Mouse (Mus musculus) mouse embryonic stem cell (cell line): ENCODE data around the gene Notch1.

ENCODE experiments used
- in situ Hi-C, 2 experiments: fragments of 300-500 bp; cut with MboI; formaldehyde crosslinking; loops; 1 replicate in 1 of 2; 3 replicates in 1 of 2; pipeline ENCODE4 v1.14.3; 2019 to 2020; ENCODE audit warnings: low sequenced_read_pairs in 2 of 2, low pct_unique_long_range_greater_than_20kb in 1 of 2, mixed read lengths in 1 of 2; ENCODE audit not compliant: unreplicated experiment in 1 of 2

The Notch1 gene

DNA sequence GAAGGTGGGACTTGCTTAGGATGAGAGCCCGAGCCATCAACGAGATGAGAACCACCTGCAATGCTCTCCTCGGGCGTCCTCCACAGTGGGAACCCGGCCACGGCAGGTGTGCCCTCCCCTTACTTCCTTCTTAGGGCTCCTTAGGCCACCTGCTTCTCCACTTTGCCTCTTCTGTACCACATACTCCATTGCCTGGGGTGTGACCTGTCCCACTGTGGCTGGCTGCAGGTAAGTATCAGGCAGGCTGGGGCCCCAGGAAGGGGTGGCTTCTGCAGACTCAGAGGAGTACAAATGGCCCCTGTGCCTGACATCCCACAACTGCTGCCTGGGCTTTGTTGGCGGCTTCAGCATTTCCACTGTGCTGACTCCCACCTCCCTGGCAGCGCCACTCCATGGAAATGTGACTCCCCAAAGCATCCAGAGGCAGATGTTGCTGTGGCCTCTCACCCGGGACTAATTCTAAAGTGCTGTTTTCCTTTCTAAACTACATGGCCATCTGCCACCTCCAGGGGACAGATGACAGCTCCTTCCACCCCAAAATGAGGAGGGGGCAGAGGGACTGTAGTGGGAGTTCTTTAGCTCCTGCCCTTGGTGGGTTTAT is 27.8 kb downstream of the Notch1 start:
- in situ Hi-C loops: no loop called here

DNA sequence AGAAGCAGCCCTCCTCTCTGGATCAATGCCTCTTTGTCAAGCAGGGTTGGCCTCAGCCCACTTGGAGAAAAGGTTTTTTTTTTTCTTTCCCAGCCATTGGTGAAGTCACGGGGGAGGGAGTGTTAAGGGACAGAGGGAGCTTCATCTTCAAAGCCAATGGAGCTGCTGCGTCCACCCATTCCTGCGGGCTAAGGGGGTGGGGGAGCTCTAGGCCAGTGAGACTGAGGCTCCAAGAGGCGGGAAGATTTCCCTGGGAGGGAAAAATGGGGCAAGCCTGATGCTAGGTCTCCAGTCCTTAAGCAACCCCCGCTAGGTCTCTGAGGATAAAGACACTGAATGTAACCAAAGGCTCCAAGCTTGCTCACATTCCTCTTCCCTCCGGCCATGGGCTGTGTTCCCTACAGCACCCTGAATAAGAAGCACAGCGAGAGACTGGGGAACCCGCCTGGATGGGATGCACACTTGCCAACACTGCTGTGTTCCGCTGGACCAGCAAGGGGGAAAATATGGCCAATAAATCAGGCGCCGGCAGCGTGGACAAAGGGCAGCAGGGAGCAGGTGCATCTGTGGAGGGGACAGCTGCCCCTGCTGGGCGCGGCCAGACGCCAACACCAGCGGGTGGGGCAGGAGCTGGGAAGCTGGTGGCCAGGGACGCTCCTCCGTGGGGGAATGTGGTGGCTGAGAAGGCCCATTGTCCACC is 29.0 kb downstream of the Notch1 start:
- in situ Hi-C loops: no loop called here

DNA sequence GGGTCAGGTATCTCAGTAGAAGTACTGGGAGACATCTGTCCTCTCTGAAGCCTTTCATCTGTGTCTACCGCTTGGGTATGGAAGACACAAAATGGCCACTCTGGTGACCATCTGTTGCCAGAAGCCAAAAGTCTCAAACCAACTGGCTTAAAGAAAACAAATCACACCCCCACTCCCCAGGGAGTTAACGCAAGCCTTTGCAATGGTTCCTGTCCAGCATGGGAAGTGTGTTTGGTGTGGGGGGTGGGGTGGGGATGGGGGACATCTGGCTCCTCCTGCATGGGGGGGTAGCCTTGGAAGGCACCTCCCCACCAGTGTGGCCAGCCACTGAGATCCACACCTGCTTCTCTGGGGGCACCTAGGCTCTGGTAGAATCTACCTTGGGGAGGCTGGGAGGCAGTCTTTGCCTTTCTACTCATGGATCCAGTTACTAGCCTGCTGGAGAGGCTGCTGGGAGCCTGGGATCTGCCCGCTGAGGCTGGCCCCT is 29.6 kb downstream of the Notch1 start:
- in situ Hi-C loops: no loop called here

DNA sequence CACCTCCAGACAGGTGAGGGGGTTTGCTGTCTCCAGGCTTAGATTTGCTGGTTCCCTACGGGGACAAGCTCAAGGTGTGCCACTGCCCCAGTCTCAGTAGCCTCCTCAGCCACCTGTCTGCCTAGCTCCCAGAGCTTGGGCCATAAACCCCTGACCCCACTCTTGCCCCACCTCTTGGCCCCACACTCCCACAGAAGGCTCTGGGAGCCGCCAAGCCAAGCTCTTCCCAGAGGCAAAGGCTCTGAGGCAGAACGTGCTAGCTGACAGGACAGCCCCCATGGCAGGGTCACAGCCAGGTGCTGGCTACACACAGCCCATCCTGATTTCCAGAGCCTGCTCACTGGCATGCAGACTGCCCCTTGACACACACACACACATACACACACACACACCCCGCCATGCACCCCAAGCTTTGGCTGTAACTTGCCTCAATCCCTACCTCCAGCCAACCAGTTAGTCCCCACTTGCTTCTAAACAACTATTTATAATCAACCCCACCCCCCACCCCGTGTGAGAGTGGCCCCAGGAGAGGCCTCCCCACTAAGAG is 30.1 kb downstream of the Notch1 start:
- in situ Hi-C loops: no loop called here

DNA sequence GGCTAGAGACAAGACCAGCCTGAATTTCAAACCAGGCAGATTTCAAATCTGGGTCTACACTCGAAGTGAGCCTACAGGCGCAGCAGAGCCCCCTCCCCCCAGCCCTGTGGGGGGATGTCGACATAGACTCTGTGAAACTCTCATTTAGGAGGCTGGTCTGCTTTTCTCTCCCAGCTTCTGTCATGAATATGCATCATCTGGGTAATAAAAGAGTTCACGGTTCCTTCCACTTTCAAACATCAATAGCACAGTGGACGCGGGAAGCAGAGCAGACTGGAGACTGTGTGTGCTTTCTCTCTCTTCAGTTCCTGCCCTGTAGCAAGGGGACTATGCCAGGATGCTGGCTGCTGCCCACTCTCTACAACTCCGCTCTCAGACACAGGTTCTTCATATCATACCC is 30.8 kb downstream of the Notch1 start:
- in situ Hi-C loops: no loop called here

DNA sequence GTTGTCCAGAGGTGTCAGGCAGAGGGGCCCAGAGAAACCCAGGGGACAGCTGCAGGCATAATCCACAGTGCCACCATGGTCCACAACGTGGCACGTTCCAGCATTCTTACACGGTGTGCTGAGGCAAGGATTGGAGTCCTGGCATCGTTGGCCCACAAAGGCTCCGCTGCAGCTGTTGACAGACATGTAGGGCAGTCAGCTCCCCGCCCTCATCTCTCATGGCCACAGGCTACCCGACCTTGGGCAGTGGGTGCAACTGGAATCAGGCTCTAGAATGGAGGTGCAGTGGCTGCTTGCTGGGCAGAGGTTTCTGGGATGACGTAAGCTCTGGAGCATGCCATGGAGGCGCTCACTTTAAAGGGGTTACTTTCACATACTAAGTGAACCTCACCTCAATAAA is 31.2 kb downstream of the Notch1 start:
- in situ Hi-C loops: no loop called here

DNA sequence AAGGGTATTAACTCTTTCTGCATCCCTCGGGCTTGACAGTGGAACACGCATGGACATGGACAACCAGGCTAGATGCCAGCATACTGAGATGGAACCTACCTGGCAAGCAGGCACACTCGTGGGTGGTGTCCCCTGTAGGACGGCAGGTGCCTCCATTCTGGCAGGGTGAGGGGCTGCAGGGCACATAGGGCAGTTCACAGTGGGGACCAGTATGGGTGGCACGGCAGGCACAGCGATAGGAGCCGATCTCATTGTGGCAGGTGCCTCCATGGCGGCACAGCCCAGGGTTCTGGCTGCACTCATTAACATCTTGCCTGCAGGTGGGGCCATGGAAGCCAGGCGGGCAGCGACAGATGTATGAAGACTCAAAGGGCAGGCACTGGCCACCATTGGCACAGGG is 32.3 kb downstream of the Notch1 start:
- in situ Hi-C loops: no loop called here

DNA sequence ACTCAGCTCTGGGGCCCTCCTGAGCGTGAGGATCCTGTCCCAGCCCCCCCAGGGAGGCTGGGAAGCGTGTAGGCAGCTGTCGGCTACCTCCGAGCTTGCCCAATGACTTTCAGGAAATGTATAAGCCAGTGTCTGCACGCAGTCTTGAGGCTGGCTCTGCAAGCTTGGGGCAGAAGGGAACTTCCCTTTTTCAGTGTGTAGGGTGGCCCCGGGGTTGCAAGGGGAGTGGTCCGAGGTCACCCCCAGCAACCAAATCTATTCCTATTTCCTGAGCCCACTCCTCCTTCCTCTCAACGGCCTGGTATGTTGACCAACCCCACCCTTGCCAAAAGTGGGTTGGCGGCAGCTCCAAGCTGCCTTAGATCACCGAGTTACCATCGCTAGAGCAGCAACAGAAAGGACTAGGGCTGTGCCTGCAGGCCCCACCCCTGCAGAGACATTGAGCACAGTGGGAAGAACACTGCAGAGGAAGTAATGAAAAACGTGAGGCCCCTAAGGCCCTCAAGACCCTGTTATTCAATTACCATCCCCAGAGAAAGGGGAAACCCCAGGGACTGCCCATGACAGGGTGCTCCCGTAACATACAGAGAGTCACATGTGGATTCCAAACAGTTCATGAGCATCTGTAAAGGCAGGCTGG is 33.1 kb downstream of the Notch1 start:
- in situ Hi-C loops: no loop called here

DNA sequence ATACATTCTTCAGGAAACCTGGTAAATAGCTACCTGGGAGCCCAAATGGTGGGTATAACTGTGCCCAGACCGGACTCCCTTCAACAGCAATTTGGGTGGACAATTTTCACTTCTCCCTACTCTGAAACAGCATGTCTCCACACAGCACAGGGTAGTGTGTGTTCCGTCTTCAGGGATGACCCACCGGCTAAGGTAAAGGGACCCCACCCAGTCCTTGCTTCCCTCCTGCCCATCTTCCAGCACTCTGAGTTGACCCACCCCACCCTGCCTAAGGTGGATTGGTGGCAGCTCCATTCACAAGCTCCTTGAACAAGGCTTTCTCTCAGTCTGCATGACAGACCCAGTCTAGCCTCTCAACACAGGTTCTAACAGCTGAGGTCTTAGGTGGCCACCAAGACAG is 33.6 kb downstream of the Notch1 start:
- in situ Hi-C loops: no loop called here

DNA sequence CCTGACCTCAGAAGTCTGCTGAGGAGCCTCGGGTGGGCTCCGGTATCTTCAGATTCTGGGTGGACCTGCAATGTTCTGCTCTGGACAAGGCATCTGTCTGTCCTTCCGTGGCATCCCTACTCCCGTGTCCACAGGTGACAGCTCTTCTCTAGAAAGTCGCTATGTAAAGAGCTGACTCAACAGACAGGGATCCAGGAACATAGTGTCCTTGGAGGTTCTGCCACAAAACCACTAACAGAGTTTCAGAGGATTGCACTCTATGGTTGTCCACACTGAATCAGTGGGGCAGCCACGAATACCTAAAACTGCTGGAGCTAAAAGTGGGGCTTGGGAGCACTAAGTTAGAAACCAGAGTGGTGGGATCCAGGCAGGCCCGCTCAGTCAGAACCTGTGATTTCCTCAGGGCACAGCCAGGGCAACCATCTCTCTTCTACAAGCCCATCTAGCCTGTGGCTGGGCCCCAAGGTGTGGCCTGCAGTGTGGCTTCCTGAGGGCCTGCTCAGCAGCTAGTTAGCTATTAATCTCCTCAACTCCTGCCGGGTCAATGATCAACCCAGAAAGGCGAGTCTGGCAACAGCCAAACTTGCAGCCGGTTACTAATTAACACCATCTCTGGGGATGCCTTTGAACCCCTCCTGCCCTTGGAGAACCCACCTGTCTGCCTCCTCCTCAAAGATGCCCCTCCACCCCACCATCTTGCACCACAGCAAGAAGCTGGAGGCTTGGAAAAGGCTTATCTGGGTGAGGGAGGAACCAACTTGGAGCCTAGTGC is 34.6 kb downstream of the Notch1 start:
- in situ Hi-C loops: no loop called here

DNA sequence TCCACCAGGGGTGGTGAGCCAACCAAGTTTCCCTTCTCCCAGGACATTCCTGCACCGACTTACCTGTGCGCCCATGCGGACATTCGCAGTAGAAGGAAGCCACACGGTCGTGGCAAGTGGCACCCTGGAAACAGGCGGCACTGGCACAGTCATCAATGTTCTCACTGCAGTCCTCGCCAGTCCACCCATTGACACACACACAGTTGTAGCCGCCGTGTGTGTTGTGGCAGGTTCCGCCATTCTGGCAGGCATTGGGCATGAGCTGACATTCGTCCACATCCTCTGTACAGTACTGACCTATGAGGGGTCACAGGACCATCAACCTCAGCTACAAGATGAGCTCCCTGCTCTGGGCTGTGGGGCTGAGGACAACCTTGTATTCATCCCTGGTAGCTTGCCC is 35.6 kb downstream of the Notch1 start:
- in situ Hi-C loops: no loop called here

DNA sequence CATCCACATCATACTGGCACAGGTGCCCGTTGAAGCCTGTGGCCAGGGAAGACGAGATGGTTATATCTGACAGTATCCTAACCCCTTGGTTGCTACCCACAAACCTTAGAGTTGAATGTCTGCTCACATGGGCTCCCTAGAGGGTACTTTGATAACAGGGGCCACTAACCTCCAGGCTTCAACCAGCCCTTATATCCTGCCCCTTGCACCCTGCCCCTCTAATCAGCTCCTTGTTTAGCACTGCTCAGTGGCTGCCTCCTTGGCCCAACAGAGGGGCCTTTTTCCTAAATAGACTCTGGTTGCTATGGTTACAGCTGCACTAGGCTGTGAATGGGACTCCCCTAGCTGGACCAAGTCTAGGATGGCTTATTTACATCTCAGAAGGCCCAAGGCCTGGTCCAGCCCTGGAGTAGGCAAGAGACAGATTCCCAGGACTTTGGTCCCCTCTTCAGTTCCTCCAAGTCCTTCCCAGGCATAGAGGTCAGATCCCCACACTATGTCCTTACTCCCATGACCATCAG is 37.7 kb downstream of the Notch1 start:
- in situ Hi-C loops: no loop called here

DNA sequence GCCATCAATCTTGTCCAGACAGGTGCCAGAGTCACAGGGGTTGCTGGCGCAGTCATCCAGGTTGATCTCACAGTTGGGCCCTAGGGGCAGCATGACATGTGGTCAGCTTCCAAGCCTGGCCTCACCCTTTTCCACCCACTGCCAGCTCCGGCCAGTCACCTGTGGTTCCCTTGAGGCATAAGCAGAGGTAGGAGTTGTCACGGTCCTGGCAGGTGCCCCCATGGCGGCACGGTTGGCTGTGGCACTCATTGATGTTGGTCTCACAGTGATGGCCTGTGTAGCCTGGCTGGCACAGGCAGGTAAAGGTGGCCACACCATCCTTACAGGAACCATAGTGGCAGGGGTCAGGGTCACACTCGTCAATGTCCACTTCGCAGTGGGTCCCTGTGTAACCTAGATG is 38.6 kb downstream of the Notch1 start:
- in situ Hi-C loops: no loop called here

DNA sequence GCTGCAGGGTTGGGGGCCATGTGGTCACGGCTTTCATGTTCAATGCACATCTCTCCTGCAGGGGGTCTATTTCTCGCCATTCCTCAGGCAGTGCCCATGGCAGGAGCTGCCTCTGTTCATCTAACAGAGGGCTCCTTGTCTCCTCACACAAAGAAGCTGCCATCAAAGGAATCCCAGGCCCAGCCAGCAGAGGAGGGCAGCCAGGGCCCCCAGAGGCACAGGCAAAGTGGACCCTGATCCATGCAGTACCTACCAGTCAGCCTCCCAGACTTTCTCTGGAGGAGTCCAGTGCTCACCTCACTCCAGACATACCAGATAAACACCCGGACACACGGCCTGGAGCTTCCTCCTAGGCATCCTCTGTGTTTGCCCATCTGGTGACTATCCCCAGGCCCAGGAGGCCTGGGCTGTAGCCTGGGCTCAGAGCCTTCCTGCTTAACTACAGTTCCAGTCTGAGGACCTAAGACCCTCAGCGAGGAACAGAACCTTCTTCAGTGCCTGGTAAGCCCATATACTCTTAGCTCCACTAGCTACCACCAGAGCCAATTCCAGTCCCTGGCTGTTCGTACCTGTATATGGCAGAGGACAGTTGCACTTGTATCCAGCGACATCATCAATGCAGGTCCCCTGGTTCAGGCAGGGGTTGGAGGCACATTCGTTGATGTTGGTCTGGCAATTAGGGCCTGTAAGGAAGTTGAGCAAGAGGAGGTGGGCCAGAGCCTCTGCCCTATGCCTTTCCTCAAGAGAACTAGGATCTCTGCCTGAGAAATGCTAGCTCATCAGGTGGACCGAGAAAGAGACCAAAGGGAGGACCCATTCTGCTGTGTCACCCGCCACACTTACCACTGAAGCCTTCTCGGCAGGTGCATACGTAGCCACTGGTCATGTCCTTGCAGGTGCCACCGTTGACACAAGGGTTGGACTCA is 40.7 kb downstream of the Notch1 start:
- in situ Hi-C loops: no loop called here

DNA sequence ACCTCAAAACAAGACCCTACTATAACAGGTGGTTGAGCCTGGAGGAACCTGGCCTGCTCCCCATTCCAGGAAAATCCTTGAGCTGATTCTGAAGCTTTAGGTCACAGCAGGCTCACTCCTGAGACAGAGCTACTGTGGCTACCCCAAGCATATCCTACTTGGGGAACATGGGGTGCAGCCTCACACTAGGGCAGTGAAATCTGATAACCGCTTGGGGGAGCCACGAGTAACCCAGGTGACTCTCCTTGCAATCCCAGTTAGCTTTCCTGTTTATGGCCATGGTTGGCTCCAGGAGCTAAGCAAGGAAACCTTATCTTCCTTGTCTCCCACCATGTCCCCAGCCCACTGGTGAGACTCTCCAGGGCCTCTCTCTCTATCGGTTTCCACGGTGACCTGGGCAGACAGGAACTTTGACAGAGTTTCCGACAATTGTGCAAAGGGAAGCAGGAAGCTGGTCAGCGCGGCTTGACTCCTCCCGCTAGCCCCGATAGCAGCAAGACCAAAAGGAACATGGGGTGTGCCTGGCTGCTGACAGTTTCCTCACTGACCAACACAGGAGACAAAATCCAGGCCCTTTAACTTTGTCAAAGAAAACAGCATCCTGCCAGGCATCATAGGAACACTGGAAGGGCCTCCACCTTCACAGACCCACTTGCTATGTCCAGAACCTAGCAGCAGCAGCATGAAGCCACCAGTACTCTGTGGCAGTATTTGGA is 41.5 kb downstream of the Notch1 start:
- in situ Hi-C loops: no loop called here

DNA sequence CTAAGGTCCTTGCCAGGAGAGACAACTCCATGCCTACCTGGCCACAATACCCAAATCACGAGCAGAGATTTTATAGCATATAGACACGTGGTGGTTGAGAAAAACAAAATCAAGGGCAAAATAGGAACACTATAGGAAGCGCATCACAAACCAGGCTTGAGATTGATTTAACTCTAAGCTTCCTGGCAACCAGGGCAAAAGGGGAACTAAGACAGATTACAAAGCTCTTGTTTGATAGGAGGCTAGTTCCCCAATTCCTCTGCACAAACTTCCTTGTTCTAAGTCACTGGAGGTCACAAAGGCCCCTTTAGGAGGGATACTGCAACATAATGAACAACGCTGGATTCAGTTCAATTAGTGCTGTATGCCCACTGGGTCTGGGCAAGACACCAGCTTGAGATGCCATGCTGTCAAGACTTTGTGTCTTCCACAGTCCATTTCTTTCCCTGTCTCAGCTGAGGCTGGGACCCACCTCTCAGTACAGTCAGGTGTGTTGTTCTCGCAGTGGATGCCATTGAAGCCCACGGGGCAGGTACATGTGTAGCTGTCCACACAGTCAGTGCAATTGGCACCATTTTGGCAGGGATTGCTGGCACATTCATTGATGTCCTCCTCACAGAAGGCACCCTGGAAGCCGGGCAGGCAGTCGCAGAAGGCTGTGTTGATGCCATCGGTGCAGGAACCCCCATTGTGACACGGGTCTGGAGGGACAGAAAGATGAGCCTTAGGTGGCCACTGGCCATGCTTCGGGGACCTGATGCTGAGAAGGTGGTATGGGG is 44.0 kb downstream of the Notch1 start:
- in situ Hi-C loops: no loop called here
